Mouse (Mus musculus) erythroblast, embryonic 14.5 days (primary cell): ENCODE results near the gene Tspan12.

Experiments
- GATA1 ChIP-seq: IDR thresholded peaks from 2 replicates; pipeline ENCODE4 v1.6.1; 2012; ENCODE audit warnings: low read length, inconsistent platforms, mixed read lengths
- TAL1 ChIP-seq: IDR thresholded peaks from 3 replicates; pipeline ENCODE4 v1.6.1; 2012; ENCODE audit warnings: low read length, inconsistent platforms, mixed read lengths

GRCm38 (mm10) chr6:21823281-21823680 lies 29.0 kb downstream of the Tspan12 start:
- TF ChIP-seq GATA1 (no peak), TAL1 (no peak)
